Mouse (Mus musculus) brain, embryonic 14.5 days (tissue): ENCODE results near the gene Tmem156.

Experiments
- CTCF ChIP-seq: fragments of 200-500 bp; IDR thresholded peaks from 2 replicates; pipeline ENCODE4 v1.5.1; 2012; ENCODE audit warnings: inconsistent platforms, mild to moderate bottlenecking, moderate library complexity, borderline replicate concordance; ENCODE audit not compliant: insufficient read depth, insufficient read length; ENCODE audit errors: extremely low read depth
- POLR2A ChIP-seq: fragments of 200-500 bp; IDR thresholded peaks from 2 replicates; pipeline ENCODE4 v1.6.1; 2012; ENCODE audit warnings: mild to moderate bottlenecking, inconsistent platforms, borderline replicate concordance; ENCODE audit not compliant: poor library complexity, insufficient read depth, insufficient read length, severe bottlenecking; ENCODE audit errors: extremely low read depth

DNA sequence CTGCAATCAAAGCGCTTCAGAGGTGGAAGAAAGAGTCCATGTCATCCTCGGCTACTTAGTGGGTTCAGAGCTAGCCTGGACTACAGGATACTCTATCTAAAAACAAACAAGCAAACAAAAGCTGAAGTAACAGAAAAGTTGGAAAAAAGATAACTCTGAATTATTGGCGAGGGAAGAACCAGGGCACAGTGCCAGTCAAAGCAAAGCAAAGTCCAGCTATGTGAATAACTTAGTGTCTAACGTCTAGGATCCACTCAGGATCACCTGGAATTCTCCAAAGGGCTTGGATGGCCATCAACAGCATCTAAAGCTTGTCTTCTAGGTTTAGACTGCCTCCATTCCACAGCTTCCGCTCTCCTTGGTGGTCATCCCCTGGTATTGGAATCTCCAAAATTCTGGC, 5.5 kb upstream of the Tmem156 start:
- no peak for TF ChIP-seq POLR2A
- no peak for TF ChIP-seq CTCF
